Mouse (Mus musculus) heart, adult 8-10 months (tissue): ENCODE results near the gene Tnf. TPM values are rescaled to one million over a fixed set of nuclear protein-coding genes. Genes with fewer than 3 reads are reported as not detected.

Source experiments
- DNase-seq: peaks from one replicate; pipeline ENCODE4 v3.0.0; 2022; ENCODE audit warnings: low spot score
- total RNA-seq, 4 experiments: library from RNA; stranded (reverse); gene quantifications; 2 replicates each; pipeline ENCODE4 v1.2.4; 2022

Tnf gene
- total RNA-seq, 4 experiments from 2014 or later, result 0.25 to 0.97 (median 0.52) TPM

DNA sequence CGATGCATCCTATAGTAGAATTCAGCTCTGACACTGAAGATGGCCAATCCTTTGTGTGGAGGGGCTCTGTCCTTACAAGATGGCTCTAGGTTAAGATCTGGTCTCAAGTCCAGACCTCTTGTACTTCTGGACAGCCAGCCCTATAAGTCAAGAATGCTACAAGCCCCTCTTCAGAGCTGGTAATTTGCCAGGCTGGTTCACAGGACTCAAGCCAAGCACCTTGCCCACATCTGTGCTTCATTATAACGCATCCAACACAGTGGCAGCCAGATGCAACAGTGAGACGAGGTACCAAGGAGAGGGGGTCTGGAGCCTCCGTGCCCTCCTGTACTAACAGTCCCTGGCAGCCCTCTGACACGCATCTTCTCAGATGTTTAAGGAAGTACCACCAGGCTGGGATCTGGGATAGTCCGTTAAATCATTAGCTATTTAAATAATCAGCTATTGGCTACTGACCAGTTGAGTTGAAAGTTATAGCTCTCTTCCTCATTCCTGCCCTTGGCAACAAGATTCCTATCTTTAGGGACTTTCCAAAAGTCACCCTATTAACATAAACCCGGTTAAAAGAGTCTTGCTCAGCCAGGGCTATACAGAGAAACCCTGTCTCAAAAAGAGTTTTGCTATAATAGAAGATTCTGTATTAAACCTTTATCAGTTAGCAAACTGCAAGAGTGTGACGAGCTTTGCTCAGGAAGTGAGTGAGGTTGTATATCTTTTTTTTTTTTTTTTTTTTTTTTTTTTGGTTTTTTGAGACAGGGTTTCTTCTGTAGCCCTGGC is 27.4 kb downstream of the Tnf start:
- no peak for DNase-seq

DNA sequence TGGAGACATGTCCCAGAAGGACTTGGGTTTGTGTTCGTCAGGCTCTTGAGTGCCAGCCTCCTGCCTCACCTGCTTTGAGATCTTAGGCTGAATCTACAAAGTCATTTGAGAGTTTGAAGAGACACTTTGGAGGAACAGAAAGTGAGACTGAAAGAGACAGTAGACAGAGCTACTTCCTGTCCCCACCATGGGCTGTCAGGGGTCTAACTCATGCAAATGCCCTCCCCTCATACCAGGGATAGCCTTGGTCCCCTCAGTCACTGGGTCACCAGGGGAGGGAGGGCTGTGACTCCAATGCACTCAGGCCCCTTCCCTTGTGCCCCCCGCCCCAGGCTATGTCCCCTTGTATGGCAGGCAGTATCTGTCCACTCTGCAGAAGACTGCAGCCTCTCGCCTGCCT is 28.5 kb downstream of the Tnf start:
- no peak for DNase-seq

DNA sequence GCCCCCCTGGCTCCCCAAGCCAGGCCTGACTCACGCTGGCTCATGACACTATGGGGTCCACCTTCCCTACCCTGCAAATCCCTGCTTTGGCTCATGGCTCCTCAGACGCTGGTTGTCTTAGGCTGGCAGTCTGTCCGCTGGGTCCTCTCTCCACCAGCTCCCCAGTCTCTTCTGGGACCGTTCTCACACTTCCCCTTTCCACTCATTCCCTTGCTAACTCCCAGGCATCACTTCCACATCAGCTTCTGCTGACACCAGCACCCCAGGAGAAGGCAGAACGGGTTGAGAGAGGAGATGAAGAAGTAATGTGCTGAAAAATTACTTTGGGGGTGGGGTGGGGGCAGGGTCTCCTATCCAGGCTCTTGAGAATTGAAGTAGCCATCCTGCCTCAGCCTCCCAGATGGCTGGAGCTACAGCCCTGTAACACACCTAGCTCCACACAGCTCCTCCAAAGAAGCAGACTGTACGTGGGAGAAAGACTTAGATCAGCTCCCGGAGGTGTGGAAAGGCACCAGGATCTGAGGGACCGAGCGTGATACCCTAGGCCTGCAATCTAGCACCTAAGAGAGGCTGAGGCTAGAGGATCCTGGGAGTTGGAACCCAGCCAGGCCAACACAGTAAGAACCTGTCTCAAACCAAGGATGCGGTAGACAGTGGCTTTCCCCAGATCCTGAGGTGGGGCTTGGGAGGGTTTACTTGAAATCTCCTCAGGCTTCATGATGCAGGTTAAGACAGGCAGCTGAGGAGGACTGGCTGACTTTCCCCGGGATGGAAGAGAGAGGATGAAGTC is 29.2 kb downstream of the Tnf start:
- DNase-seq, result no peak

DNA sequence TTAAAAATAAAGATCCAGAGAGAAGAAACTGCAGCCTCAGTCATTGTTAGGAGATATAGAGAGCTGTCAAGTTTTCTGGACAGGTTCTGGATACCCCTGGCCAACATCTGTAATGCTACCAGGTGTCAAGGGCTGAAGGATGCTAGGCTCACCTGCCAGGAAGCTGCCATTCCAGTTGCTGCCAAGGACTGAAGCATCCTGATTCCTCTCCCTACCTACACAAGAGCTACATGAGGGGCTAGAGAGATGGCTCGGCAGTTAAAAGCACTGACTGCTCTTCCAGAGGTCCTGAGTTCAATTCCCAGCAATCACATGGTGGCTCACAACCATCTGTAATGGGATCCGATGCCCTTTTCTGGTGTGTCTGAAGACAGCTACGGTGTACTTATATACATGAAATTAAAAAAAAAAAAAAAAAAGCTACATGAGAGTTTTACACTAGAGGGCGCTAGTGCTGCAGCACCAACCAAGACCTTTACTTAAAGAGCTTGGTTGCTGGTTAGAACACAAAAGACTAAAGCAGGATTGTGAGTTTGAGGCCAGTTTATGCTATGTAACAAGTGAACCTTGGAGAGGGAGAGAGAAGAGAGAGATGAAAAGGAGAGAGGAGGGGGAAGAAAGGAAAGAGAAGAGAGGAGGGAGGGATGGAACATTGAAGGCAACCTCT is 33.1 kb downstream of the Tnf start:
- no peak for DNase-seq

DNA sequence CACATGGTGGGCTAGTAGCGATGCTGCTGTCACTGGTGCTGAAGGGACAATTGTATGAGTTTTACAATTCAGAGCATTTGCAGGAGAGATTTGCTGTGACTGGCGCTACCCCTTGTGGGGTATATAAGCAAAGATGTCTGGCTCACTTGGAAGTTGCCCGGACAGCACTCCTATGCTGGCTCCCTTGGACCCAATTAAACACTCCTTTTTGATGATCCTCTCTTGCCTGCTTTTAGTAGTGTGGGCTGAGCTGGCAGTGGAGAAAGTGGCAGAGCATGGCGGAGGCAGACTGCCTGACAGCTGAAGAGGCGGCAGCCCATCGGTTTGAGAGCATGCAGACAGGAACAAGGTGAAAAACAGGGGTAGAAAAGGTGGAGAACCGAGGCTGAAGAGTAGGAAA is 34.0 kb downstream of the Tnf start:
- no peak for DNase-seq

DNA sequence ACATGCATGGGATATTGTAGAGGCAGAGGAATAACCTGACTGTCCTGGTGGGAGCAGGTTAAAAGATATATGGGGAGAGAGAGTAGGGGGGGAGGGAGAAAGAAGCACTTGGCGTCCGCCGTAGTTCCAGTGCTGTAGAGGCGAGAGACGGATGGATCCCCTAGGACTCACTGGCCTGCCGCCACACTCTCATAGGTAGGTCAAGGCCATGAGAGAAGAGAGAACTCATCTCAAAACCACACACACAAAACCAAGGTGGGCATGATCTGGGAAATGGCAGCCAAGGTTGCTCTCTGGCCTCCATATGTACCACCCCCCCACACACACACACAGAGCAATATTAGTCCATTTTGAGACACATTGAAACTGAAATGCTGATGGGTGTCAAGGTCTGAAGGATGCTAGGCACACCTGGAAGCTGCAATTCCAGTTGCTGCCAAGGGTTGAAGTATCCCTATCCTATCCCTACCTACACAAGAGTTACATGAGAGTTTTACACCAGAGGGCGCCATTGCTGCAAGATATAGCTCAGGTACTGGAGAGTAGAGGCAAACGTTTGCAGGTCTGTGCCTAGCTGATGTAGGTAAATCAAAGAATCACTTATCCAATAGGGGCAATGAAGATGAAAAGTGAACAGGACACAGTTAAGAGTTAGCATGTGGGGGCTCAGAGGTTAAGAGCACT is 35.3 kb downstream of the Tnf start:
- peak; percentile 60 for DNase-seq

DNA sequence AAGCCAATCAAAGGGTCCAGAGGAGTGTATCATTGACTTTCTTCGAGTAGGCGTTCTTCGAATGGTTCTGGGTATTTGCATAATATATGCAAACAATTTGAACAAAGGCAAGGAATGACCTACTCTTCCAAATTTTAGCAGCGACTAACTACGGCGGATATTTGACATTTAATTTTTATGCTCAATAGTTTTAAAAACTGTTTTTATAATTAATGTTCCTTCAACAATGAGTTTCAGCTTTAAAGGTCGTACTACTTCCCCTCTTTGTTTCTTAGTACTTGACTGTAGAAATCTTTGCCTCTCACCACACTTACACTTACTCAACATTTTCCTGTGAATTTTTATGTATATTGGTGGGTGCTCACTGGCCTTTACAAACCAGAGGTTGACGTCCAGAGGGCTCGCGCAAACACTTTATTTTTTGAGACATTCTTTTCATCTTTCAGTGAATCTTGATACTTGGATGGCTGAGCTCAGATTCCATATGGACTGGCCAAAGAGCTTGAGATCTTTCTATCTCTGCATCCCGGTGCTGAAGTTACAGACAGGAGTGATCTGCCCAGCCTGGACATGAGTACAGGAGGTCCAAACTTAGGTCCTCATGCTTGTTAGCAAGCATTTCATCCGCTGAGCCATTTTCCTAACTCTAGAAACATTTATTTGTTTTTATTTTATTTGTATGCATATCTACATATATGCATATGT is 36.2 kb downstream of the Tnf start:
- DNase-seq, result no peak

DNA sequence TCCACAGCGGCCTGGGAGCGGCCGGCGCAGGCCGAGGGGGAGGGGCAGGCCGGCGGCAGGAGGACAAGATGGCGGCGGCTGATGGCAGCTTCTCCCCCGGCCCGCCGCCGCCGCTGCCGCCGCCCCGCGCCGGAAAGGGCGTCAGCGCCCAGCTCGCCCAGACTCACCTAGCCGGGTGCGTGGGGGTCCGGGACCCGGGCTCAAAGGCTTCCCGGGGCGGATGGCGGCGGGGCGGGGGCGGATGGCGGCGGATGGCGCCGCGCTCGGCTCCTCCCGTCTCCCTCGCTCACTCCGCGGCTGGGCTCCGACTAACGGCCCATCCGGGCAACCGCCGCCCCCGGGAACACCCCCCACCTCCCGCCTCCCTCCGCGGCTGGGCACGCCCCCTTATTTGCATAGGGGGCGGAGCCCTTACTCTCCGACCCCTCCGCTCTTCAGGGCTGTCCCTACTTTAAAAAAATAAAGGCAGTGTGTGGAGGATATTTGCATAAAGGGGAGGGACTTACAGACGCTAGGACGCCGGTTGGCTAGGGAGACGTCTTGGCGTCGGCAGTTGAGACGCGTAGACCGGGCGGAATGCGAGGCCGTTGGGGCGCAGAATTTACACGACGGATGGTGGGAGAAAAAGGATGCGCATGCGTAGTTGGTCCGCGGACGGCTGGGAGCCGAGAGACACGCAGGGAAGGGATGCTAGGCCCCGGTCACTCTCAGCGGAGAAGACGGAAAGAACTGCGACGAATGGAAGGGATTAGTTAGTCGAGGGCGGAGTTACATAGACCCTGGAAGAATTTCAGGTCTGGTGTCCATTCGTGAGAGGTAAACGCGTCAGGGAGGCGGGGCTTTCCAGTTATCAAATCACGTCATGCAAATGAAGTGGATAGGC is 37.0 kb downstream of the Tnf start, which contains the start of gene Prrc2a:
Prrc2a (minus strand) TSS at position 330 of the 883 bp plus-strand sequence.
- DNase-seq, result peak; percentile 98

DNA sequence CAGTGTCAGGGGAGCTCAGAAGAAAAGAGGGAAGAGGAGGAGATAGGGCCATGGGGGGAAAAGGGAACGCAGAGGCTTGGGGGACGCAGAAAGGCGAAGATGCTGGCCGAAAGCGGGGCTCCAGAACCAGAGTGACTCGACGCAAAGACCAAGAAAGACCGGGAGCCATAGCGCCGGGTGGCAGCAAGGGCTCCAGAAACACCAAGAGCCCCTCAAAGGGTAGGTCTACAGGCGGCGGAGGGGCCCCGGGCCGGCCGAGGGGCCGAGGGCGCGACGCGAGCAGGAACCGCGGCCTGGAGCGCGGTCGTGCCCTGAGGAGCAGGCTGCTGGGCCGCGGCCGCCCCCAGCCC is 37.6 kb downstream of the Tnf start:
- no peak for DNase-seq

DNA sequence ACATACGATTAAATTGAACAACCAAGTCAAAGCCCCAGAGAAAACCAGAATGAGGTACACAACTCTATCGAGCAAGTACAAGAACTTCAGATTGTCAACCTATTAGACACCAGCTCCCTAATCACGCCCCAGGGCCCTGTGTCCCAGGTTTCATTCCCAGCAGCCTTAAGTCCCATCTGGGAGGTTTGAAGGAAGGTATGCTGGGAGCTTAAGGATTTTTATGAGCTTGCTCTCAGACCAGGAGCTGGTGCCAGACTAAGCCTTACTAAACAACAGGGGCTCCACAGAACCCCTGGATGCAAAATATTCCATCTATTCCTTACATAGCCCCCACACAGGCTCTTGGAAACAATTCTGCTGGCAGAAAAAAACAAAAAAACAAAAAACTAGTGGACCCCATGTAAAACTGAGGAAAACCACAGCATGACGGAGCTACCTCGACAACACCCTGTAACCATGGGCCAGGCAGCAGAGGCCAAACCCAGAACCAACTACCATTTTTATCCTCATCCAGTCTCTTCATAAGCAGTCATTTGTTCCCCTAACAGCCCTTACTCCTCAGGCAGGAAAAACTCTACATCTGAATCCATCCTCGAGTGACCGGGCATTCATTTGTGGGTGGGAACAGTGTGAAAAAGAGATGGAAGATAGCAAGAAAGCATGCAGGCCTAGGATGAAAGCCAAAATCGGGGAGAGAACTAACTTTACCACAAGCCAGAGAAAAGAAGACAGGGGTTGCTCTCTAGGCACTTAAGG is 38.3 kb downstream of the Tnf start:
- no peak for DNase-seq

DNA sequence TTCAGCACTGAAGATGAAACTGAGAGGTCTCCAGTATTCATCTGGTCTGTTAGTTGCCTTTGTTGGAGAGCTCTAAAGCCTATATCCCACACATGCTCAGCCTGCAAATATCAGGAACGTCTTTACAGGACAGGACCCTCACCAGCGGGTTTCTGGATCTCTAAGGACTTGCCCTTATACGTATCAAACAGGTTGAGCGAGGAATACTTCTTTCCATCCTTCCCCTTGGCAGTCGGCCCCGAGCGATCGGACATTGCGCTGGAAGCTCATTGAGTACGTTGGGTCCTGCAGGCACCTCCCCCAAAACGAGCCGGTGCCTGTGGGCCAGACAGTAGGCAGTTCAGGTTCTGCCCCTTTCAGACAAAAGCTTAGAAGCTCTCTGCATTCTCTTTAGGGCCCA is 39.1 kb downstream of the Tnf start:
- no peak for DNase-seq

DNA sequence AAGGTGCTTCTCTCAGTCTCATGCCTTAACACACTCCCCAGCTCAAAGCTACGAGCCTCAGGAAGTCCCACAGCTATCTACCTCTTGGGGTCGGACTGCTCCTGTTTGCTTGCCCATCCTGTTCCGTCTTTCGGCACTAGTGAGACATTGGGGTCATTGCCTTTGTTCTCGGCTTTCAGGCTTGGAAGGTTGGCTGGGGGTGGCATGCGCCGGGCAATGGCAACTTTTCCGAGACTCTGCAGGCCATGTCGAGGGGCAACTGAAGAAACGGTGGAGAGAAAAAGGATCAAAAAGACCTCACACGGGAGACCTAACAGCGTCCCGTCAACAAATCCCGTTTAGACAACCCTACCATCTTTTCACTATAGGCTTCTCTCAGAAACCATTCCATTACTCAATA is 39.7 kb downstream of the Tnf start:
- DNase-seq, result no peak

DNA sequence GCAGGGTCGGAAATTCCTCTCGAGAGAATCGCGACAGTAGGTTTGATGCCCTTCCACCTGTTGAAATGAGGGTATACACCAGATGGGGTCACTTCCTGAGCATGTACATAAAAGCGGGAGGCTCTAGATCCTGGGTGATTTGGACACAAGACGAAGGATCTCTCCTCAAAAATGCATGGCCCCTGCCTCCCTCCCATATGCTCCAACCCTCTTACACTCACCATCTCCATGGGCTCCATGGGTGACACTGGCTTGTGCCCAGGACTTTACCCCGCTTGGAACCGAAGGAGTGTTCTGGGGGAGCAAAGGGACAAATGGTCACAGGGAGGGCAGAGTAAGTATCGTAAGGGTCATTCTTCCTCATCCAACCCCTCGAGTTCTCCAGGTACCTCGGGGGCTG is 40.4 kb downstream of the Tnf start:
- DNase-seq, result no peak

DNA sequence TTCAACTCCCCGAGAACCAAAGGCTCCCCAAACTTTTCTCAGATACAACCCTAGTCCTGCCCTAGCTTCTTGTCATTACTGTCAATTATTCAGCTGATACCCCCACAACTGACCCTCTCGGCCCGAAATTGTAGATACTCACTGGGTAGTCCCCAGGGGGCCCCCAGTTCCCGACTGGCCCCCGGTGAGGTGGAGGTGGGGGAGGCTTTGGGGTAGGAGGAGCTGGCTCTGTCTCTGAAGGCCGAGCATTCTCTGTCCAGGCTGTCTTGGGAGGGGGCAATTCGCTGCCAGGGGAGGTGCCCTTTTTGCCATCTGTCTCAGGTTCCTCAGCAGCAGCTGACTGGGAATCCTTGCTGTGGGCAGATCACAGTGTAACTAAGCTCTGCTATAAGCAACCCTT is 42.2 kb downstream of the Tnf start:
- DNase-seq, result no peak

DNA sequence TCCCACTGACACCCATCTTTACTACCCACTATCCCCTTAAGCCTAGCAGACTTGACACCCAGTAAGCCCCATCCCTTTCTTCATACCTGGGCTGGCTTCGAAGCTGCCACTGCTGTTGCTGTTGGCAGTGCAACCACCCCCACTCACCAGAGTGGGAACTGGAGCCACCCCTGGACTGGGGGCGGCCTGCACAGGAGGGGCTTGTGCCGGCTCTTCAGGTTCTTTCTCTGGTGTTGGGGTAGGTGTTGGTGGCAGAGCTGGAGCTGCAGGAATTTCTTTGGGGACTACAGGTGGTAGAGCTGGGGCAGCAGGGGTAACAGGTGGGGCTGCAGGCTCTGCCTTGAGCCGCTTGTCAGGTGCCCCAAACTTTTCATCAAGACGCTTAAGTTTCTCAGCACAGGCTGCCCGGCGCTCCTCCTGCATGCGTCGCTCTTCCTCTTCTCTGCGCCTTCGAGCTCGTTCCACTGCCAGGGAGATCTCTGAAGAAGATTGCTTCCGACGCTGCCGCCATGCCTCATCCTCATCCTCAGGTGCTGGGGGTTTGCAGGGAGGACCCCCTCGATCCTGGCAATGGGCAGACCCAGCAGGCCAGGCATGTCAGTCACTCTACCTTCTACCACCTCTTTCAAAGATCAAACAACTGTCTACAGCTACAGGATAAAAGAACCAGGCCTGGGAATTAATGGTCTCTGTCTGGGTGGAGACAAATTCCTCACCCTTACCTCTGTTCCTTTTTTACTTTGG is 42.8 kb downstream of the Tnf start:
- no peak for DNase-seq

DNA sequence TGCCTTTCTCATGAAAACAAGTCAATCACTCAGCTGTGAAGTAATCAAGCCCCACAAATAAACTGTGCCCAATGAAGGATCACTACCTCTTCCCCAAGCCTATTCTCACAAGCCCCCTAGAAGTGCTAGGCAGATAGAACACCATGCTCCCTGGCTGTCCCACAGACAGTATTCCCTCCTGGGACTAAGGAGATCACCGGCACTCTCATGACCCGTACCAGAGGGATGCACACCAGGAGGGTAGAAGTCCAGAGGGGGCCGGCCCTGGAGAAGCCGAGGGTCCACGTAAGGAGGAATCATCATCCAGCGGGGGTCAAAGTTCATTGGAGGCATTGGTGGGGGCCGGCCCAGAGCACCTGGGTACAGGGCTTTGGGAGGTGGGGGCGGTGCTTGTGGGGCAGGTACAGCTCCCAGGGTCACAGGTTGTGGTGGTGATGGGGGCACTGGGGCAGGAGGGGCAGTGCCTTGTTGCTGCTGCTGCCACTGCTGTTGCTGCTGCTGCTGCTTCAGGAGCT is 44.1 kb downstream of the Tnf start:
- no peak for DNase-seq

DNA sequence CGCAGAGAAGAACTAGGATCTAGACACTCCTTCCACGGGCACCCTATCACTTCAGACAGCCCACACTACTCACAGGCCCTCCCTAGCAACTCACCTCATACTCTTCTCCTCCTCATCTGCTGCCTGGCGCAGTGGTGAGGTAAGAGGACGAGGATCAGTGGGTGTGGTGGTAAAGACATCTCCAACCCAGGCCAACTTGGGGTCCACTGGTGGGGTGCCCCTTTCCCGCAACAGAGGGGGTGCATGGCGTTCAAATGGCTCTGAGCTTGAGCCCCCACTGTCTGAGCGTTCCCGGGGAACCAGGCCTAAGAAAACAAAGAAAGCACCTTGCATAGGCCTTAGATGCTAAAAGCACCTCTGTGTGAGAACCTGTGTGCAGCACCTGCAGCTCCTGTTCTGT is 44.6 kb downstream of the Tnf start:
- no peak for DNase-seq

DNA sequence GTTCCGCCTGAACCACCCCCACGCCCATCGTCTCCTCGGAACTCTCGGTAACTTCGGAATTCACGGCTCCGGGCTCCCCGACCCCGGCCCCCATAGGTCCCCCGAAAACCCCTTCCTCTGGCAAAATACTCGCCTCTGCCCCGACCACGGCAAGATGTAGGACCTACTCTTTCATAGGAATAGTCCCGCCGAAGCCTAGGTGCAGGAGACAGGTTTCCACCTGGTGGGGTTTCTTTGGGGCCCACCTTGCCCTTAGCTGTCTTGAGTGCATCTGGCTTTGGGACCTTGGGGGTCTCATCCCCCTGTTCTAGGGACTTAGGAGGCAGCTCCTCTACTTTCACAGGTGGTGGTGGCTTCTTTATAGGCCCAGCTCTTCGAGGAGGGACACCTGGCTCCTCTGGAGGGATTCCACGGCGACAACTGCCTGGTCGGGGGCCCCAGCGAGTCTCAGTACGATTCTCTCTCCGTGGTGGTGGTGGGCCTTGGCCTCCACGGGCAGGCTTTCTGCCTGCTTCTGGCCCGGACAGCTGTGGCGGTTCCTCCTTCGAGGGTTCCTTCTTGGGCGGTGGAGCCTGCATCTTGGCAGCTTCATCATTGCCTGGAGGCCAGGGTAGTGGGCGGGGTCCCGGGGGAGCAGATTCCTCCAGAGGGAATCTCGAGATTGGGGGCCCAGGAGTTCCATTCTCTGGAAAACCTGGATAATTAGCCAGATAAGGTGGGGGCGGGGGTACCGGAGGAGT is 45.2 kb downstream of the Tnf start:
- no peak for DNase-seq
